Mouse (Mus musculus) T-cell, adult 66 days (primary cell): ENCODE results near the gene Atp13a5. TPM values are rescaled to one million over a fixed set of nuclear protein-coding genes. Genes with fewer than 3 reads are reported as not detected.

Source experiments
- total RNA-seq, 2 experiments: library from RNA; stranded (reverse); gene quantifications; 3 replicates in 1 of 2; 4 replicates in 1 of 2; pipeline ENCODE4 v1.2.4; 2023

Atp13a5 gene
- total RNA-seq, result not detected

DNA sequence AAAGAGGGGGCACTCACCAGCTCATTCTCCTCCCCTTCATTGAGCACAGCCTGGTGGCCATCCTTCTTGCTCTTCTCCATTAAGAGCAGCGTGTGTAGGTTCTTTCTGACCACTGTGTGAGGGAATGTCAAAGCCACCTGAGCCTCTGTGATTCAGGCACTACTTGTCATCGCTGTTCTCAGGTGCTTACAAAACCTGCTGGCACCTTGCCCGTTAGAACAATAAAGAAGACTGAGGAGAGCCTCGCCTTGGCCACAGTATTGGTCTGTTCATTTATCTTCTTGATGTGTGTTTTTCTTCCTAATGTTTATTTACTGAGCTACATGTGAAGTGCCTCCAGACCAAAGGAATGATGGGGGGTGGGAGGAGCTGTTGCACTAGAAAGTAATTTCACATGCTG is at the start of gene Atp13a5:
Atp13a5 (minus strand) TSS at position 275 of the 400 bp plus-strand sequence.

DNA sequence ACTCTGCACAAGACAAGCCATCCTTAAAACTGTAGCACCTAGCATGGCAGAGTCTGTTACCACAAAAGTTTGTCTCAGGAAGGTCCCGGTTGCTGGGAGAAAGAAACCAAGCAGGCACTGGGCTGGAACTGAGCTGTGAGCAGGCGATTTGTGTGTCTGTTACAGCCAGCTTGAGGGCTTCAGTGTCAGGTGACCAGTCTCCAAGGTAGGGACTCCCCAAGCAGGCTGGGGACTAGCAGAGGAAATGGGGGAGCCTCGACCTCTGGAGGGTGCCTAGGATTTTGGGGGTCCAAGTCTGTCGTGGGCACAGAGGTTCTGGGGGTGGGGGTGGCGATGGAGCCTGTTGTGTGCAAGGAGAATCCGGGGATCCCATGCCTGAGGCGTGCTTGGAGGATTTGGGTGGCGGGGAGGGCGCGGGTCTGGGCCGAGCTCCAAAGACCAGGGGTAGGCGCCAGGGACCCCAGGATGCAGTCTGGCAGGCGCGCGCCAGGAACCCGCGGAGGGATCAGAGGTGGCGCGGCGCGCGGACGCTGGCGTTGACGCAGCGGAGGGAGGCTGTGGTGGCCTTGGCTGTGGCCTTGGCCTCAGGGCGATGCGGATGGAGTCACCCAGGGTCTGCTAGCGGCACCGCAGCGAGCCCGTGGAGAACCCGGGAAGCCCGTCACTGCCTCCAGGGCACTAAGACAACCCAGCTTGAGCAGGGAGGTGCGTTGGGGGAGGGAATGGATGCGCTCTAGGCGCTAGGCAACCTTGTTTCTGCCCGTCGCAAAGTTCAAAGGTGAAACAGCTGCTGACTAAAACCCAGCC is 168.7 kb downstream of the Atp13a5 start, which contains the start of gene Hrasls:
Hrasls (plus strand) TSS at position 91 of the 807 bp plus-strand sequence.

Other genes with a start within 250 kb of the Atp13a5 start
- not detected for gene Hrasls, start 169.0 kb downstream of the Atp13a5 start, total RNA-seq
- gene Atp13a4, start 166.1 kb upstream of the Atp13a5 start, total RNA-seq, result not detected
- gene Opa1, start 200.6 kb upstream of the Atp13a5 start, total RNA-seq, result 10 to 100 TPM; 49.3 to 49.7 TPM